Mouse (Mus musculus) lung, postnatal 0 days (tissue): Measurements from ENCODE around the gene Nacc2.

ENCODE experiments used
- CTCF ChIP-seq: IDR thresholded peaks from 2 replicates; pipeline ENCODE4 v1.5.1; 2016; ENCODE audit warnings: antibody characterized with exemption, mild to moderate bottlenecking
- EP300 ChIP-seq: IDR thresholded peaks from 2 replicates; pipeline ENCODE4 v1.6.1; 2016; ENCODE audit warnings: antibody characterized with exemption, mild to moderate bottlenecking, control low read depth

DNA sequence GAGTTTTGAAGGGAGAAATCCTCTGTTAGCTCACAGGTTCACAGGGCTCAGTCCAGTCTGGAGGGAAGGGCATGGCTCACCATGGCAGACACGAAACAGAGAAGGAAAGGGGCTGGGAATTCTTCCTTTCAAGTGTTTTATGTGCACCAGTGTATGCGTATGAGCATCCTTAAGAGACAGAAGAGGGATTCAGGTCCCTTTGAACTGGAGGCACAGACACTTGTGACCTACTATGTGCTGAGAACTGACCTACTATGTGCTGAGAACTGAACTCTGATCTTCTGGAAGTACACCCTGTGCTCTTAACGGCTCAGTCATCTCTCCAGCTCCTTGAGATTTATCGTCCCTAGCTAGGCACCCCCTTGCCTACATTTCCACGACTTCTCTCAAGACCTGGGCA, 48.5 kb downstream of the Nacc2 start:
- no peak for TF ChIP-seq EP300
- no peak for TF ChIP-seq CTCF
